Mouse (Mus musculus): ENCODE measurements at regions not wholly inside any gene's neighbourhood (a gene's known extent, or its start where the extent isn't known, plus 50 kb on each side); places are given as distances from the start of the nearest gene placed in this dataset.

GRCm38 (mm10) chr10:36304746-36305145 is 201.9 kb upstream of the Hs3st5 start:
- peak; percentile 71 for DNase-seq (ENCODE audit: low read depth, low spot score)

- DNase-seq (ENCODE audit: low read depth, low spot score) = no peak
Observed at GRCm38 (mm10) chr10:36317911-36318310, 188.7 kb upstream of the Hs3st5 start.

Measured in R1 (cell line).